ENCODE assay signal across 8 mouse cellular contexts in the genomic region with DNA sequence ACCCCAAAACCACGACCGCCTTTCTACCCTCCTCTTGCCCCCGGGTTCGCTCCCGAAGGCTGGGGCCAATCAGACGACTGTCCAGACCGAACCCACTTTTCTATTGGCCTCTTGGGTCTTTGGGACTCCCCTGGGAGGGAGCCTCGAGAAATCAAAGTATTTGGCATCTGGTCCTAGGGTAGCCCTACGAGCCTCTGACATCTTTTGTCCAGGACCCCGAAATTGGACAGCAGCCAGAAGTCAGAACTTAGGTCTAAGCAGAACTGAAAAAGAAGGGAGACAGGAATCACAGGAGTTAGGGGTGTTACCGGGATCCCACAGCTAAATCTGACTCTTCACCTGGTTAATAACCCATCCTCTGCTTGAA. TPM values are rescaled to one million over a fixed set of nuclear protein-coding genes. Genes with fewer than 3 reads are reported as not detected.
DNase-seq lines count a peak whose midpoint lies in the region; ATAC-seq lines count a peak whose summit lies in the region.

No protein-coding gene starts in this region.

- peaks cover 8% of the 10 kb centered on the region for H3K4me1 ChIP-seq in erythroblast, embryonic 14.5 days (ENCODE audit: control insufficient read depth)
- H3K4me1 ChIP-seq in neural tube, embryonic 11.5 days (ENCODE audit: control insufficient read depth, insufficient read depth, low read length) = peaks cover 31% of the 10 kb centered on the region
- peaks cover 52% of the 10 kb centered on the region for H3K4me1 ChIP-seq in limb, embryonic 15.5 days
- H3K4me1 ChIP-seq in stomach, embryonic 15.5 days = peaks cover 43% of the 10 kb centered on the region

- H3K9me3 ChIP-seq in erythroblast, embryonic 14.5 days (ENCODE audit: control insufficient read depth, low read length) = peaks cover 5% of the 10 kb centered on the region; the same call in 1 of the 2 replicates
- H3K9me3 ChIP-seq in neural tube, embryonic 11.5 days (ENCODE audit: control insufficient read depth, low read length) = no peaks in the 10 kb centered on the region
- H3K9me3 ChIP-seq in limb, embryonic 15.5 days = no peaks in the 10 kb centered on the region
- no peaks in the 10 kb centered on the region for H3K9me3 ChIP-seq in stomach, embryonic 15.5 days

- no peak for DNase-seq in neural tube, embryonic 11.5 days (ENCODE audit: low spot score)
- DNase-seq in neural tube, embryonic 10.5 days (ENCODE audit: extremely low spot score, low spot score) = no peak
- DNase-seq in adrenal gland, adult 18-20 months (ENCODE audit: low spot score in 2 of 2) = no peak

- peaks cover 97% of the 10 kb centered on the region for H3K27me3 ChIP-seq in erythroblast, embryonic 14.5 days (ENCODE audit: control insufficient read depth)
- peaks cover 36% of the 10 kb centered on the region for H3K27me3 ChIP-seq in neural tube, embryonic 11.5 days (ENCODE audit: control insufficient read depth, insufficient read depth, low read length)
- peaks cover 17% of the 10 kb centered on the region; the same call in 1 of the 2 replicates for H3K27me3 ChIP-seq in limb, embryonic 15.5 days
- H3K27me3 ChIP-seq in stomach, embryonic 15.5 days (replicated peaks) = peaks cover 42% of the 10 kb centered on the region

- H3K4me3 ChIP-seq in erythroblast, embryonic 14.5 days (replicated peaks) = peak overlapping the region; percentile 22
- H3K4me3 ChIP-seq in neural tube, embryonic 11.5 days (ENCODE audit: low read depth, low read length) = peak overlapping the region; percentile 69
- H3K4me3 ChIP-seq in limb, embryonic 15.5 days = peak overlapping the region; percentile 75
- peak overlapping the region; percentile 58 for H3K4me3 ChIP-seq in stomach, embryonic 15.5 days (replicated peaks)

- 2% methylated on average over 11 of the region's 11 CpGs for WGBS in neural tube, embryonic 11.5 days
- 2% methylated on average over 11 of the region's 11 CpGs for WGBS in limb, embryonic 15.5 days
- under 1% methylated on average over 11 of the region's 11 CpGs for WGBS in stomach, embryonic 15.5 days

- H3K27ac ChIP-seq in neural tube, embryonic 11.5 days (ENCODE audit: low read depth, low read length) = no peak overlapping the region
- peak overlapping the region; percentile 98 for H3K27ac ChIP-seq in limb, embryonic 15.5 days
- H3K27ac ChIP-seq in stomach, embryonic 15.5 days = peak overlapping the region; percentile 92; the same call in 1 of the 2 replicates

- no peak for ATAC-seq in erythroblast, adult 5-6 weeks (replicated peaks; ENCODE audit: low FRiP score, poor library complexity, severe bottlenecking)
- ATAC-seq in neural tube, embryonic 11.5 days (ENCODE audit: insufficient read depth, low FRiP score, low TSS enrichment) = no peak
- ATAC-seq in limb, embryonic 15.5 days (ENCODE audit: insufficient number of reproducible peaks, low FRiP score, low TSS enrichment, low read depth) = no peak
- peak; percentile 14; the same call in 1 of the 2 replicates for ATAC-seq in stomach, embryonic 15.5 days (ENCODE audit: insufficient read depth, low FRiP score, low read depth)
- ATAC-seq in frontal cortex, adult (ENCODE audit: low TSS enrichment) = no peak

- no peak overlapping the region for H3K9ac ChIP-seq in neural tube, embryonic 11.5 days (ENCODE audit: low read length)
- H3K9ac ChIP-seq in limb, embryonic 15.5 days = no peak overlapping the region
- H3K9ac ChIP-seq in stomach, embryonic 15.5 days = no peak overlapping the region

- no peaks in the 10 kb centered on the region for H3K36me3 ChIP-seq in erythroblast, embryonic 14.5 days (ENCODE audit: control insufficient read depth)
- H3K36me3 ChIP-seq in neural tube, embryonic 11.5 days (ENCODE audit: control insufficient read depth, insufficient read depth, low read length) = no peaks in the 10 kb centered on the region
- H3K36me3 ChIP-seq in limb, embryonic 15.5 days = no peaks in the 10 kb centered on the region
- no peaks in the 10 kb centered on the region for H3K36me3 ChIP-seq in stomach, embryonic 15.5 days

- H3K4me2 ChIP-seq in neural tube, embryonic 11.5 days (ENCODE audit: low read depth) = peak overlapping the region; percentile 98
- H3K4me2 ChIP-seq in limb, embryonic 15.5 days = peak overlapping the region; percentile 72
- H3K4me2 ChIP-seq in stomach, embryonic 15.5 days = peak overlapping the region; percentile 80

RNA-seq across cellular contexts. Expression of gene Cacna1g, which starts 0.5 kb away (rescaled TPM):
- polyA plus RNA-seq in erythroblast, embryonic 14.5 days (2012) = 10.3 and 14.4 TPM in 2 replicates
- total RNA-seq in erythroblast, adult 5-6 weeks (2015; ENCODE audit: low replicate concordance) = 109 and 122 TPM in 2 replicates
- total RNA-seq in erythroblast, adult 5-6 weeks (2017; ENCODE audit: low replicate concordance) = 78.9 and 102 TPM in 2 replicates
- polyA plus RNA-seq in neural tube, embryonic 11.5 days (2014; fragmentation: Nextera tagmentation; extraction: Ambion mirVana) = 9.0 and 10.0 TPM in 2 replicates
- polyA plus RNA-seq in limb, embryonic 15.5 days (2015; fragmentation: Nextera tagmentation; extraction: Ambion mirVana) = 27.7 and 30.8 TPM in 2 replicates
- 7.8 and 8.3 TPM in 2 replicates for polyA plus RNA-seq in stomach, embryonic 15.5 days (2015; fragmentation: Nextera tagmentation; extraction: Ambion mirVana)
- total RNA-seq in adrenal gland, adult 18-20 months (2021) = under 1 TPM; 0.32 to 0.70 TPM

RNA-seq across cellular contexts. Expression of gene Spata20, which starts 11.5 kb away (rescaled TPM):
- not detected in 2 replicates for polyA plus RNA-seq in erythroblast, embryonic 14.5 days (2012)
- total RNA-seq in erythroblast, adult 5-6 weeks (2015; ENCODE audit: low replicate concordance) = not detected in 2 replicates
- total RNA-seq in erythroblast, adult 5-6 weeks (2017; ENCODE audit: low replicate concordance) = not detected in 2 replicates
- 0.23 TPM in 1 of 2 replicates, not detected in the other for polyA plus RNA-seq in neural tube, embryonic 11.5 days (2014; fragmentation: Nextera tagmentation; extraction: Ambion mirVana)
- polyA plus RNA-seq in limb, embryonic 15.5 days (2015; fragmentation: Nextera tagmentation; extraction: Ambion mirVana) = 0.27 TPM in 2 replicates
- 0.17 and 0.45 TPM in 2 replicates for polyA plus RNA-seq in stomach, embryonic 15.5 days (2015; fragmentation: Nextera tagmentation; extraction: Ambion mirVana)
- not detected for total RNA-seq in adrenal gland, adult 18-20 months (2021)

RNA-seq across cellular contexts. Expression of gene Epn3, which starts 25.2 kb away (rescaled TPM):
- polyA plus RNA-seq in erythroblast, embryonic 14.5 days (2012) = not detected in 2 replicates
- not detected in 2 replicates for total RNA-seq in erythroblast, adult 5-6 weeks (2015; ENCODE audit: low replicate concordance)
- not detected in 2 replicates for total RNA-seq in erythroblast, adult 5-6 weeks (2017; ENCODE audit: low replicate concordance)
- polyA plus RNA-seq in neural tube, embryonic 11.5 days (2014; fragmentation: Nextera tagmentation; extraction: Ambion mirVana) = 0.68 and 0.72 TPM in 2 replicates
- 10.3 and 11.1 TPM in 2 replicates for polyA plus RNA-seq in limb, embryonic 15.5 days (2015; fragmentation: Nextera tagmentation; extraction: Ambion mirVana)
- 12.0 and 12.4 TPM in 2 replicates for polyA plus RNA-seq in stomach, embryonic 15.5 days (2015; fragmentation: Nextera tagmentation; extraction: Ambion mirVana)
- total RNA-seq in adrenal gland, adult 18-20 months (2021) = 10 to 100 TPM; 33.3 to 48.4 TPM

RNA-seq across cellular contexts. Expression of gene Mycbpap, which starts 47.0 kb away (rescaled TPM):
- polyA plus RNA-seq in erythroblast, embryonic 14.5 days (2012) = not detected in 2 replicates
- not detected in 2 replicates for total RNA-seq in erythroblast, adult 5-6 weeks (2015; ENCODE audit: low replicate concordance)
- not detected in 2 replicates for total RNA-seq in erythroblast, adult 5-6 weeks (2017; ENCODE audit: low replicate concordance)
- polyA plus RNA-seq in neural tube, embryonic 11.5 days (2014; fragmentation: Nextera tagmentation; extraction: Ambion mirVana) = 1.4 and 3.2 TPM in 2 replicates
- polyA plus RNA-seq in limb, embryonic 15.5 days (2015; fragmentation: Nextera tagmentation; extraction: Ambion mirVana) = 1.5 and 1.6 TPM in 2 replicates
- polyA plus RNA-seq in stomach, embryonic 15.5 days (2015; fragmentation: Nextera tagmentation; extraction: Ambion mirVana) = 1.9 and 2.7 TPM in 2 replicates
- 10 to 100 TPM in 1 of 2 experiments, 1 to 10 TPM in 1; 7.4 to 12.4 TPM for total RNA-seq in adrenal gland, adult 18-20 months (2021)

Comparison
In these comparisons a context has a peak if more than half of its experiments do, and no peak if none do; other contexts are left out.
1. H3K4me3 ChIP-seq: peak in every context shown above with its lines; median percentile 75 in limb, embryonic 15.5 days; 69 in neural tube, embryonic 11.5 days; 58 in stomach, embryonic 15.5 days; 22 in erythroblast, embryonic 14.5 days.